Mouse (Mus musculus): Measurements from ENCODE around the gene Slit3. TPM values are rescaled to one million over a fixed set of nuclear protein-coding genes. Genes with fewer than 3 reads are reported as not detected.

The Slit3 gene
- polyA plus RNA-seq, 1 experiment, result 0.04 TPM

DNA sequence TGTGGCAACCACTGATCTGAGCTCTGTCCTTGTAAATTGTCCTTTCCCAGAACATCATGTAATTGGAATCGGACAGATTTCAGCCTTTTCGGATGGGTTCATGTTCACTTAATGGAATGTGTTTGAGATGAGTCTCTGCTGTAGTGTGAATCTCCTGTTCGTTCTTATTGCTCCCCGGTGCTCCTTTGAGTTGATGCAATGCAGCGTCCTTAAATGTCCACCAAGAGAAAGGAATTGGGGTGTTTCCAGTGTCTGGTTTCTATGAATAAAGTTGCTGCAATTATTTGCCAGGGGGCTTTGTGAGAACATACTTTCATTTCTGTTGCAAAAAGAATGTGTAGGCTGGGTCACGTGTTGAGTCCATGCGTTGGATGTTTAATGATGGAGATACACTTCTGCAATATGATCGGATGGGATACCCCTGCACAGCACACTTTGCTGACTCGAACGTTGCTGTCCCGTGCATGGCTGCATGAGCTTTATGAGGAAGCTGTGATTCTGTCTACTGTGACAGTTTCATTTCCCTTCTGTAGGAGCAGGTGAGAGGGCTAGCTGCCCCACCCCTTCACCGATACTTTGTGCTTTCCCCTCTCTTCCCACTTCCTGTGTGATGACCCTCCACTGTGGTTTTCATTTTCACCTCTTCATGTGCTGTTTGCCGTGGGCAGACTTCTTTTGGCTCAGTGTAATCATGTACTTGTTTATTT, 30.2 kb upstream of the Slit3 start:
- Histone ChIP-seq H3K36me3 (replicated peaks; ENCODE audit: low read length) (no peaks in the 10 kb centered on the region), H3K9me3 (no peaks in the 10 kb centered on the region), H3K4me1 (no peaks in the 10 kb centered on the region), H3K4me3 (replicated peaks) (no peak overlapping the region), H3K27me3 (replicated peaks) (no peaks in the 10 kb centered on the region)
- TF ChIP-seq GATA1 (IDR thresholded peaks at IDR 0.05; ENCODE audit: borderline replicate concordance, low read length), result no peak
- TF ChIP-seq FLI1 (IDR thresholded peaks at IDR 0.05; ENCODE audit: low read length), result no peak

DNA sequence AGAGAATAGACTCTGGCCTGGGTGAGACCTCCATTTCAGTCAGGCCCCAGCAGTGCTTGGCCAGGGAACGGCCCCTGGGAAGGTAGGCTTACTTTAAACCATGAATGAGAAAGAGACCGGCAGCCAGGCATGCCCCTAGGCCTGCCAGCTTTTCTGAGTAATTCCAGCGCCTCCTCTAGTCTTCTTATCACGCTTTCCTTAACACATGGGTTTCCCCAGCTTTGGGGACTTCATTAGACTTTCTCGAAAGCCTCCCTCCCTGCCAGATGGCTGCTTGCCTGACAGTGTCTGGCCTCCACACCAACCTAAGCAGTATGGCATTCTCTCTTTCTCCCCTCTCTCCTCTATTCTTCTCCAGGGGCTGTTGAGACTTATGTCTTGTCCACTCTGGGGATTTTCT, 24.5 kb upstream of the Slit3 start:
- no peaks in the 10 kb centered on the region for H3K9me3 ChIP-seq
- H3K4me1 ChIP-seq, result no peaks in the 10 kb centered on the region
- no peaks in the 10 kb centered on the region for H3K27me3 ChIP-seq (replicated peaks)
- no peak overlapping the region for H3K4me3 ChIP-seq (replicated peaks)
- H3K36me3 ChIP-seq (replicated peaks; ENCODE audit: low read length), result no peaks in the 10 kb centered on the region
- TF ChIP-seq GATA1 (IDR thresholded peaks at IDR 0.05; ENCODE audit: borderline replicate concordance, low read length) (no peak), FLI1 (IDR thresholded peaks at IDR 0.05; ENCODE audit: low read length) (no peak)

DNA sequence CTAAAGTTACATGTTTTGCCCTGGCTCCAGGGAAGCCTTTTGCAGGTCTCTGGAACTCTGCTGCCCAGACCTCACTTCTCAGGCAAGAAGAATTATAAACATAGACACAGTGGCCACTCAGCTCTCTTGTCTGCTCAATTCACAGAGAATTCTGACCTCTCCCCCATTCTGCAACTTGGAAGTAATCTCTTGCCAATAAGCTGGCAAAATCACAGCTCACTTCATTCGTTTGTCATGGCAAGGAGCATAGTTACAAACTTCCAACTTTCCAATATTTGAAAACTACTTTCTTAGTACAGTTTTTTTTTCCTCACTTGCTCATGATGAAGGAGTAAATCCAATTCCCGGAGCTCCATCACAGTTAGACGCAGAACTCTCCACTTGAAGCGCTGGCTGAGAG, 11.2 kb upstream of the Slit3 start:
- H3K9me3 ChIP-seq, result no peaks in the 10 kb centered on the region
- no peaks in the 10 kb centered on the region for H3K36me3 ChIP-seq (replicated peaks; ENCODE audit: low read length)
- H3K4me3 ChIP-seq (replicated peaks), result no peak overlapping the region
- no peaks in the 10 kb centered on the region for H3K27me3 ChIP-seq (replicated peaks)
- no peaks in the 10 kb centered on the region for H3K4me1 ChIP-seq
- no peak for TF ChIP-seq FLI1 (IDR thresholded peaks at IDR 0.05; ENCODE audit: low read length)
- TF ChIP-seq GATA1 (IDR thresholded peaks at IDR 0.05; ENCODE audit: borderline replicate concordance, low read length), result no peak

DNA sequence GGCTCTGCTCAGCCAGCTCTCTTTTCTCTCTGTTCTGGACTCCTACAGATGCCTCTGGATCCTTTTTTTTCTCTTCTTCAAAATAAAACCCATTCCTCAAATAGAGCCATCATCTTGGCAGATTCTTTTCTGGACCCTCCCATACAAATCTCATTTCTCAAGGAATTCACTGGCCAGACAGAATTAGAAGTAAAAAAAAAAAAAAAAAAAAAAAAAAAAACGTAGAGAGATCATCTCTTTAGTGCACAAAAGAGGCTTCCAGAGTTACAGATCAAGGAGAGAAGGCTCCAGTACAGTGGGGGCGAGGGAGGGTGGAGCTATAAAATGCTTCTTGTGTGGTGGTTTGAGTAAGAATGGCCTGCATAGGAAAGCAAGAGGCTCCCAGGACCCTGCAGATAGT, 10.2 kb upstream of the Slit3 start:
- Histone ChIP-seq H3K27me3 (replicated peaks) (no peaks in the 10 kb centered on the region), H3K4me3 (replicated peaks) (no peak overlapping the region), H3K36me3 (replicated peaks; ENCODE audit: low read length) (no peaks in the 10 kb centered on the region), H3K4me1 (no peaks in the 10 kb centered on the region), H3K9me3 (no peaks in the 10 kb centered on the region)
- TF ChIP-seq FLI1 (IDR thresholded peaks at IDR 0.05; ENCODE audit: low read length) (no peak), GATA1 (IDR thresholded peaks at IDR 0.05; ENCODE audit: borderline replicate concordance, low read length) (no peak)

DNA sequence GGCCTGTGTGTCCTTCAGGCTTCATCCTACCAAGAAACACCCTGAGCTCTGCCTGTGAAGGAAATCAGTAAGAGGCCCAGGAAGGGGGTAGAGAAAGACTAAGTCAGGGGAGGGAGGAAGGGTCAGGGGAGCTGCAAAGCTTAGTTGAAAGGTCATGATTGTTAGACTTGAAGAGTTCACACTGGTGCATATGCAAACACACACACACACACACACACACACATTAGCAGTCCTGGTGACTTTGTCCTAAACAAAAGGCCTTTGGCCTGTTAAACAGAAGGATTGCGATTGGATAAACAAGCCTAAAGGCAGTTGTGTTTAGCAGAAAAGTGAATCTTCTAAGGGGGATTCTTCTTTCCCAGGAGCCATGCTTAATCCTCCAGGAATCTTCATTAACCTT, 7.7 kb upstream of the Slit3 start:
- Histone ChIP-seq H3K9me3 (no peaks in the 10 kb centered on the region), H3K27me3 (replicated peaks) (no peaks in the 10 kb centered on the region), H3K4me3 (replicated peaks) (no peak overlapping the region), H3K36me3 (replicated peaks; ENCODE audit: low read length) (no peaks in the 10 kb centered on the region), H3K4me1 (no peaks in the 10 kb centered on the region)
- TF ChIP-seq FLI1 (IDR thresholded peaks at IDR 0.05; ENCODE audit: low read length) (no peak), GATA1 (IDR thresholded peaks at IDR 0.05; ENCODE audit: borderline replicate concordance, low read length) (no peak)

DNA sequence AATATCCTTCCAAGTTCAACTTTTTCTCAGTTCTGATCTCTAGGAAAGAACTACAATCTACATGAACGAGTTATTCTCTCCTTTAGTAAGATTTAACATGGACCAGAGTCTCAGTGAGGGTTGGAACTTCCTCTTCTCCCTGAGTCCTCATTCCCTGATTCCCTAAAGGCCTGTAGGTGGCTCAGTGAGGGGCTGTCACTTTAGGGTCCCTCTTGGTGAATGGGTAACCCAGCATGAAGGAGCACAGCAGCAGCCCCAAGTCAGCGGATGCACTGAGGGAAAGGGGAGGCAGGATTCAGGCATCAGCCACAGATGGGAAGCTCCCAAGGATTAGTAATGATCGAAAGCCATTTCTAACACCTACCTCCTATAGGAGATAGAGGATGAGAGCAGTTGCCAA, 4.6 kb upstream of the Slit3 start:
- no peak overlapping the region for H3K4me3 ChIP-seq (replicated peaks)
- no peaks in the 10 kb centered on the region for H3K36me3 ChIP-seq (replicated peaks; ENCODE audit: low read length)
- no peaks in the 10 kb centered on the region for H3K4me1 ChIP-seq
- peaks cover 22% of the 10 kb centered on the region for H3K27me3 ChIP-seq (replicated peaks)
- TF ChIP-seq GATA1 (IDR thresholded peaks at IDR 0.05; ENCODE audit: borderline replicate concordance, low read length) (no peak), FLI1 (IDR thresholded peaks at IDR 0.05; ENCODE audit: low read length) (no peak)
- no peaks in the 10 kb centered on the region for H3K9me3 ChIP-seq

DNA sequence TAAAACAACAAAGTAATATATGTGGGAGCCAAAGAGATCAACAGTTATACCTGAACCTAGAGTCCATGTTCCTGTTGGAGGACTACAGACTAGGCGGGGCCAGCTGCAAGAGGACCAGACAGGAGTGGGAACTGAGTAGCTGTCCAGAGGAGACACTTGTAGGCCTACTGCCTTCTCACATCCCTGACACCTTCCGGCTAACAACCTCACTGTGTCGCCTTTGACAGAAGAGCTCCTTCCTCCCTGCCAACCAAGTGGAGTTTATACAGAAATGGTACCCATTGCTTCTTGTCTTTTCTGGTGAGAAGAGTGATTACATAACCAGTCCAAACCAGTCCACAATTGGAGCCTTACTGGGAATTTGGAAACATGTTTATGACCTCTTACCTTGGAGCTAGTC, 3.2 kb upstream of the Slit3 start:
- Histone ChIP-seq H3K27me3 (replicated peaks) (peaks cover 36% of the 10 kb centered on the region), H3K36me3 (replicated peaks; ENCODE audit: low read length) (no peaks in the 10 kb centered on the region), H3K4me1 (no peaks in the 10 kb centered on the region), H3K9me3 (no peaks in the 10 kb centered on the region), H3K4me3 (replicated peaks) (no peak overlapping the region)
- TF ChIP-seq FLI1 (IDR thresholded peaks at IDR 0.05; ENCODE audit: low read length), result no peak
- no peak for TF ChIP-seq GATA1 (IDR thresholded peaks at IDR 0.05; ENCODE audit: borderline replicate concordance, low read length)

DNA sequence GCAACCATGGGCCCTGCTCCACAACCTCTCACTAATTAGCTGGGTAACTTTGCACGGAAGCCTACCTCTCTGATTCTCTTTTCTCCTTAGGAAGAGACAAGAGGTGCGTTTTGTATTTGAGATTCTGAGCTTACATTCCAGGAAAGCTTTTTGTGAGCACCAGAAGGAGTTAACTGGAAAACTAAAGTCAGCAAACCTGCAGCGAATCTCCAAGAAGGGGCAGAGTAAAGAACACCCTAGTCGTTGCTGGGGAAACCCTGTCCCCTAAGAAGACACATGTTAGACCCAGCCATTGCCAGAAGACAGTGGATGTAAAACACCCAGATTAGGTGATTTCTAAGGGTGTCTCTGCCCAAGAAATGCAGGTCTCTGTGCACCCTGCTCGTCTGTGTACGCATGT, 2.3 kb upstream of the Slit3 start:
- Histone ChIP-seq H3K9me3 (no peaks in the 10 kb centered on the region), H3K27me3 (replicated peaks) (peaks cover 43% of the 10 kb centered on the region)
- TF ChIP-seq GATA1 (IDR thresholded peaks at IDR 0.05; ENCODE audit: borderline replicate concordance, low read length) (no peak), FLI1 (IDR thresholded peaks at IDR 0.05; ENCODE audit: low read length) (no peak)

DNA sequence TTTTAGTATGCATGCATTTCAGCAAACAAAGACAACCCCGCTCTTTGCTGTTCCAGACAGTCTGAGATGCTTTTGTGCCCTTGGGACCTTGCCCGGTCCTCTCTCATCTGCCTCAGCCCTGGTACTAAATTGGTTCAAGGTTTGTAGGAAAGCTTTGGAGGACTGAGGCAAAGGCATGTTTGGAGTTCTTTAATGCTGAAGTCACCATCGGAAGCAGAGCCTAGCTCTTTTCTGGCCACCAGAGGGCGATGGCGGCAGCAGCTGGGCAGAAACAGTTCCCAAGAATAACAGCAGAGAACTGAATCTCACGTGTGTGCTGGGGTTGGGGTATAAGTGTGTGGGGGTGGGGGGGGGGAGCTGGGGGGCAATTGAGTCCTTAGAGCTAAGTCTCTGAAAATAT, 1.7 kb upstream of the Slit3 start:
- Histone ChIP-seq H3K27me3 (replicated peaks) (peaks cover 48% of the 10 kb centered on the region), H3K9me3 (no peaks in the 10 kb centered on the region), H3K36me3 (replicated peaks; ENCODE audit: low read length) (no peaks in the 10 kb centered on the region), H3K4me3 (replicated peaks) (no peak overlapping the region), H3K4me1 (no peaks in the 10 kb centered on the region)
- TF ChIP-seq GATA1 (IDR thresholded peaks at IDR 0.05; ENCODE audit: borderline replicate concordance, low read length) (no peak), FLI1 (IDR thresholded peaks at IDR 0.05; ENCODE audit: low read length) (no peak)

More for the DNA sequence above, 2.3 kb upstream of the Slit3 start:
- Histone ChIP-seq H3K36me3 (replicated peaks; ENCODE audit: low read length) (no peaks in the 10 kb centered on the region), H3K4me3 (replicated peaks) (no peak overlapping the region), H3K4me1 (no peaks in the 10 kb centered on the region)

DNA sequence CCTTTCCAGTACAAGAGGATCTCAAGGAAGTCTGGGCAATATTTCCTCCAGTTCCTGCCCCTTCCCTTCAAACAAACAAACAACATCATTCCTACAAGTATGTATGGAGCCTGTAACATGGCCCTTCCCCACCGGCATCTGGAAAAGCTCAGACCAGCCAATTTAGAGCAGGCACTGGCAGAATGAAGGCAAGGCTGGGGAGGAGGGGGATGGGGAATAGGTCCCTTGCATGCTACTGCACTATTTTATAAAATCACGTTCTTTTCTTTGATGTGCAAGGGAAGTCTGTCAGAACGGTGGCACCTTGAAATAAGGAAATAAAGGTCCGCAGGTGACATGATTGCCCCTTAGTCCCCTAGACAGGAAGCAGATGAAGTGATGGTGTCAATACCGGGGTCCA, 948 bp upstream of the Slit3 start:
- Histone ChIP-seq H3K4me1 (no peaks in the 10 kb centered on the region), H3K27me3 (replicated peaks) (peaks cover 53% of the 10 kb centered on the region), H3K9me3 (no peaks in the 10 kb centered on the region), H3K36me3 (replicated peaks; ENCODE audit: low read length) (no peaks in the 10 kb centered on the region), H3K4me3 (replicated peaks) (no peak overlapping the region)
- TF ChIP-seq GATA1 (IDR thresholded peaks at IDR 0.05; ENCODE audit: borderline replicate concordance, low read length) (no peak), FLI1 (IDR thresholded peaks at IDR 0.05; ENCODE audit: low read length) (no peak)

DNA sequence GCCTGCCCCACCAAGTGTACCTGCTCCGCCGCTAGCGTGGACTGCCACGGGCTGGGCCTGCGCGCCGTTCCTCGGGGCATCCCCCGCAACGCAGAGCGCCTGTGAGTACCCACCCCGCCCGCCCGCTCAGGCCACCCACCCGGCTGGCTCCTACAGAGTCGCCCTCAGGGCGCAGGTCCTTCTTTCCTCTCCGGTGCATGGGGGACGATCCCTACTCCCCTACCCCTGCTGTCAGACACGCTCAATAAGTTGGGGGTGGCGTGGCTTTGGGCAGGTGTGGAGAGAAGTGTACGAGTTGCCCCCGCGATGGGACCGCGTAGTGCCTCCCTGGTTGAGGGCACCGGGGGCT, 561 bp downstream of the Slit3 start:
- Histone ChIP-seq H3K27me3 (replicated peaks) (peaks cover 58% of the 10 kb centered on the region), H3K36me3 (replicated peaks; ENCODE audit: low read length) (no peaks in the 10 kb centered on the region), H3K4me3 (replicated peaks) (no peak overlapping the region), H3K4me1 (no peaks in the 10 kb centered on the region), H3K9me3 (no peaks in the 10 kb centered on the region)
- TF ChIP-seq GATA1 (IDR thresholded peaks at IDR 0.05; ENCODE audit: borderline replicate concordance, low read length) (no peak), FLI1 (IDR thresholded peaks at IDR 0.05; ENCODE audit: low read length) (no peak)
